Mouse (Mus musculus) olfactory bulb, adult 2 months (tissue): Measurements from ENCODE around the gene Pdzd2.

ENCODE experiments used
- CTCF ChIP-seq: fragments of 200-500 bp; IDR thresholded peaks from 2 replicates; pipeline ENCODE4 v1.5.1; 2012; ENCODE audit warnings: low read depth, mild to moderate bottlenecking, low read length, moderate library complexity; ENCODE audit not compliant: insufficient read depth
- POLR2A ChIP-seq: fragments of 200-500 bp; IDR thresholded peaks from 2 replicates; pipeline ENCODE4 v1.6.1; 2012; ENCODE audit warnings: mild to moderate bottlenecking, low read depth, low read length, moderate library complexity; ENCODE audit not compliant: insufficient read depth

DNA sequence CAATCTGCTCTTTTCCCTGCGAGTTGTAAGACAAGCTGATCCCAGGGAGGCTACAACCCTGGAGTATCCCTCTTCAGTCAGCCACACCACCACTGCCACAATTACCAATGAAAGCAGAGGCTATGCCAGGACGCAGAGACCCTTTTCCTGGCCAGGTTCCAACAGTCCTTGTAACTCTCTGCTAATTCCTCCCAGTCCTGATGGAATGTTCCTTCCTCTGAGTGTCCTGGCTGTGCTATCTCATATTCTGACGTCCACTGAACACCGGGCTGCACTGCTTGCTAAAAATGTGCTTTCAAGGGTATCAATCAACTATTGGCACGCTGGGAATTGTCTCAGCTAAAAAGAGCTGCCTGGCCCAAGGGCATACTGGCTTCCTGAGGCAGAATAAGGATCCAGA is 18.7 kb upstream of the Pdzd2 start:
- no peak for TF ChIP-seq CTCF
- TF ChIP-seq POLR2A, result no peak
